Mouse (Mus musculus) adrenal gland, postnatal 10 days (tissue): ENCODE measurements around the gene Ets1. TPM values are rescaled to one million over a fixed set of nuclear protein-coding genes. Genes with fewer than 3 reads are reported as not detected.

Experiments used
- DNase-seq: peaks from one replicate; pipeline ENCODE4 v3.0.0; 2021; ENCODE audit warnings: mixed read lengths
- total RNA-seq, 2 experiments: library from RNA; stranded (reverse); gene quantifications; 2 replicates each; pipeline ENCODE4 v1.2.3; 2021

Gene Ets1
- total RNA-seq, 2 experiments from 2014 or later, result 75.0 to 82.4 TPM

DNA sequence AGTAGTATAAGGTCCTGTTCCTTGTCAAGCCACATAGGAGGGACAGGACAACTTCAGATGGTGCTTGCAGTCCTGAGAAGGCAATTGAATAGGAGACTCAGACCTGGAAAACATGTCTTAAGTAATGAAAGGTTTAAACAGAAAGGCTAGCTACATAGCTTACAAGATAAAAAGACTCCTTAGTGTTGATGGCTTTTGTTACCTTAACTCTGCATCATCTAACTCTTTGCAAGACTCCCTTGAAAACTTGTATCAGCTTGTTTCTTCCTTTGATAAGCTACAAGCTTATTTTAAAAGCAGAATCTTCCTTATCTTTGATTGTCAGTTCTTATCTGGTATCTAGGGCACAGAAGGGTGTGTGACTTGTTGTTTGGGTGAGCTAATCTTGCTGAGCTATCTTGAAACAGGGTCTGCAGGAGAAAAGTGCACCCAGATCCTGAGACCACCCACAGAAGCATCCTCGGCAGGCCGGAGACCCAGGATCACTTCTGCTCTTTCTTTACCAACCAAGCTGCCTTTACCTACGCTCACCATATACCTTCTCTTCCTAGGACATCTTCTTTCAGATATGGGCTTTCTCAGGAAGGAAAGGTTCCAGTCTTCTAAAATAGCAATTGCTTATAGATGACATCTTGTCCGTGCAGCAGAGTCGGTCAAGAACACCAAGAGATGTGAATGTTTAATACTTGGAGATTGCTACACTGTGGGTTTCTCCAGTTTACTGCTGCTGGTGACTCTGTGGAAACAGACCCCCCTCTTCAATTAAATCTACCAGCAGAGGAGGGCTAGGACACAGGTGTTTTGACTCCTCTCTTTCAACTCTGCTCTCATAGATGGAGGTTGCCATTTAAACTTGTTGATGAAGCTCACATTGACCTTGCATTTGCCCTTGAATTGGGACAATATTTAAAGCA lies 19.2 kb upstream of the Ets1 start:
- no peak for DNase-seq

DNA sequence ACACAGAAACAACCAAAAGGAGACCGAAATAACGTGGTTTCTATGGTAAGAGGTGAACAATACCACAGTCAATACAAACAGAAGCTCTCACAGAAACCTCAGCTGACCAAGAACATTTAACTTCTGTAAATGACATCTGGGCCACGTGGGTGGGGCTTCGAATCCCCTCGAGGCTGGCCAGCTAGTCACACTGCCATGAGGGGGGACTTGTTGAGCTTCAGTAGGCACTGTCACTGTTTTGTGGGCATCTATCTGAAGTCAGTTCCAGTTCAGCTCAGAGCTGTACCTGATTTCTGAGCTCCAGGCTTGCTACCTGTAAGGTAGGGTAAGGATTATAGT lies 18.6 kb upstream of the Ets1 start:
- no peak for DNase-seq

DNA sequence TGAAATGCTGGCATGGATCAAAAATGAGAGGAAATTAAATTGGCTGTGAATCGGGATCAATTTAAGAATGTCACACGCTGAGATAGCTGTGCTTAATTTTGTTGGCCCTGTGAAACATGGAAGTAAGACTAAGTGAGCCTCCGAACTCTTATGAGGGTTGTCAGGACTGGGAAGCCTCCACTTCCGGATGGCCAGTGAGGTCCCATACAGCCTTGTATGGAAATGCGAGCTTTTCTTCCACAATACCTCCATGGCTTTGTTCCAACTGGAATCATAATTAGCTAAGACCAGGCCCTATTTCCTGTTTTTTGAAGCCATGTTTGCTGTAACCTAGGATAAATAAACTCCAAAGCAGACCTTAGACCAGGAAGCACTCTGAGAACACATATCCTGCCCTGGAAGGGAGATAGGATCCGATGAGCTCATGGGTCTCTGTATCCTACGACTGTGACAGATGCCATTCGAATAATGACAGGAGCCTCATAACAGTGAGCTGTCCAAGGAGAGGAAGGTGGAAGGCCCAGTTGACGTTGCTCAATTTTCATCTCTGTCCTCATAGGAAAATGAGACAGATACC lies 17.4 kb upstream of the Ets1 start:
- DNase-seq, result no peak

DNA sequence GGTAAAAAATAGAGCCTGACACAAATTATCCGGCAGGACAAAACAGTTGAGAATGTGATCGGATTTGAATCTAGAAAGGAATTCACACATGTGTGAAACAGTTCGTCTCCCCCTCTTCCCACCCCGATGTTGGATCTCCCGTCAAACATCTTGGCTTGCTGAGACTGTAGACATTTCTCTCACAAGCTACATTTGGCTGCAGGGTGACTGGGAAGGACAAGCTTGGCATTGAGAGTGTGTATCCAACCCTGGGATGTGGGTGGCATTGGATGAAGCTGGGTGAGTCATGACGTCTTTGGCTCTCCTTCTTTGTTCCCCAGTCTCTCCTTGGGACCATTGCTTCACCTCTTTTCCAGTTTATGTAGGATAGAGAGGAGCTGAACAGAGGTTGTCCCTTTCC lies 16.4 kb upstream of the Ets1 start:
- no peak for DNase-seq

DNA sequence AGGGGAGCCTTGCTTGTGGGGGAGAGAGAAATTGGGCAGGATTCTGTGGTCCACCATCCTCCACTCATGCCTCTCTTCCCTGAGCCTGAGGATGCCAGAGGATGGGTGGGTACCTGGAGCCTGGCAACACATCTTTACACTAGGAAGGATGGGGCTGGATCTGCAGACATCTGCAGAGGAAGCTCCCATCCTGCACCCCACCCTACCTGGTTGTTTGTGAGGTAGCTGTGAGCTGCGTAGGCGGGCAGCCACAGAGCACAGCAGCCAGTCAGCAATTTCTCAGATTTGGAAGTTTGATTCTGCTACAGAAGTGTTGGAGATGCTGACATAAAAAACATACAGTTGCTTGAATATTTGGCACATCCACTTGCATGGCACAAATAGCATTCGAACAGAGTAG lies 15.6 kb upstream of the Ets1 start:
- DNase-seq, result no peak

DNA sequence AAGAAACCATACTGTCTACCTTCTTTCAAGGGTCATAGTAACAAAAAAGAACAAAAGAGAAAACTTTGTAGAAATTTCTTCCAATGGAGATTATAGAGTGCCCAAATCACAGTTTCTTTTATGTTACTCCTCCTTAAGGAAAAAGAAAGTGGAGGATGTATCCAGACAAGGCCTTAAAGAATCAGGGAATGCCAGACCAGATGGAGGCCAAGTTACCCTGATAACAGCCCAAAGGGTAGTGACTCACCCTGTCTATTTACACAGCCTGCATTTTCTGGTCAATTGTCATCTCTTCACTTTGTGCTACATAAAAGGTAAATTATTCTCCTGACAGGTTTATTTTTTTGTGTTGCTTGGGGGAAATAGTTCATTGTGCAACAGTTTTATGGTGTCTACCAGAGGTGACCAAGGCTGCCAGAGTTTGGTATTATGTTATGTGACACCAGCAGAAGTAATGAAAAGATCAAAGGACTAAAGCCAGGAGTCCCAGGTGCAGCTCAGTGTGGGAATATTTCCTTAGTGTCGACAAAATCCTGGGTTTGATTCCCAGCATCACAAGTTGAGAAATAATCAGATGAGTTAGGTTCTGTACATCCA lies 6.5 kb upstream of the Ets1 start:
- DNase-seq, result no peak

DNA sequence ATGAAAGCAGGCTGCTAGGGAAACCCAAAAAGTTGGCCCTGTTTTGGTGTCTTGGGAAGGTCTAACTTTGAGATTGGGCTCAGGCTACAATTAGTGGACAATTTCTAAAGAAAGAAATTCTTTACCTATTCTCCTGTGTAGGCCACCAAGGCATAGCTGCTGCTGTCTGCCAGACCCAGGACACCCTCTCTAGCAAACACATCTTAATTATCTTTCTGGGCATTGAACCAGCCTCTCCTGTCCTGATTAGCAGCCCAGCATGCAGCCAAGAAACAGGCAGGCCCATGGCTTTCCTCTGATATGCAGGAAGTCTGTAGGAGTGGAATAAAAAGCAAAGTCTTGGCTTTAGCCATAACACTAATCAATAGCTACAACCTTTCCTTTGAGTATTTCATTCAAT lies 4.7 kb upstream of the Ets1 start:
- DNase-seq, result no peak

DNA sequence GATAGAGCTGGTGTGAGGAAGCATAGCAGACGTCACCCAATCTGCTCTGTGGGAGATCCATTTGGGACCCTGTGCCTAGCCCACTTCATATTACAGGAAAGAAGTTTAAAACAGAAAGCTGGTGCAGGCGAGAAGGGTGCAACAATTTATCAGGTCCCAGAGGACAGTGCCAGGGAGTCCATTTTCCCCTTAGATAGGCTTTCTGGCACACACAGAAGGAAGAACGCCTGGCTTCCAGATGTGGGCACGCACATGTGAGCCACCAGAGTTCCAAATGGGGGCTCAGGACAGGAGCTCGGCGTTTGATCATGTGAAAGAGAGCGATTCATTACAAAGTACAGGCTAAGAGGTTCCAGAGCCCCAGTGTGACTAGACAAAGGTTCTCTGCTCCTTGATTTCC lies 3.8 kb upstream of the Ets1 start:
- no peak for DNase-seq

DNA sequence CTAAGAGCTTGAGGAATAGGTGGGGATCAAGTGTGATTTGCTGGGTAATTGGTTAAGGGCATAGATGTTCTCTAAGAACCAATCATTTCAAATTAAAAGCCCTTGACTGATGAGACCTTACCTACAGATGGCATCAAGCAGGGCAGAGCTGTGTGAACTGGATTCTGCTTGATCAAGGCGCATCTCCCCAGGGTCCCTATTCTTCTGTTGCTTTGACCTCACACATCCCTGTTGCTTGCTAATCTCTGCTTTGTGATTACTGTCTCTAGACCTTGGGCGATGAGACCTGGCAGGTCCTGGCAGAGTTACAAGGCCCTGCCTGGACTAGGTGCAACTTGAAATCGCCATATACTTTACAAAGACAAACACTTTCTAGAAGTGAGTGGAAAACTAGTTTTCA lies 9.0 kb downstream of the Ets1 start:
- DNase-seq, result no peak

DNA sequence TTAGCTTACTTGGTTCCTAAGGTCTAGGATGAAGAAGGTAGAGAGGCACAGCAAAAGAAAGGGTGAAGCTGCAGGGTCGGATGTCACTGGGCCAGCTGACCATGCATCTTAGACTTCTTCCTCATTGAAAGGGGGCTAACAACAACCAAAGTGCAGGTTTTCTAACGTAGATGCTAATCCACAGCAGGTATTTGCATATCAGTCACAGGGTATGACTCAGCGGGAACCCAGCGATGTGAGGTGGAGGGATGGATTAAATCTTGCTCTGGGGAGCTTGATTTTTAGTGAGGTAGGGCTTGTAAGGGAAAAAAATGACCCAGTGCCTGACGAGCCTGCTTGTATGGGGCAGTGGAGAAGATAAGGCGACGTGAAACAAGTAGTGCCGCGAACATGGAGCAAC lies 9.5 kb downstream of the Ets1 start:
- no peak for DNase-seq

DNA sequence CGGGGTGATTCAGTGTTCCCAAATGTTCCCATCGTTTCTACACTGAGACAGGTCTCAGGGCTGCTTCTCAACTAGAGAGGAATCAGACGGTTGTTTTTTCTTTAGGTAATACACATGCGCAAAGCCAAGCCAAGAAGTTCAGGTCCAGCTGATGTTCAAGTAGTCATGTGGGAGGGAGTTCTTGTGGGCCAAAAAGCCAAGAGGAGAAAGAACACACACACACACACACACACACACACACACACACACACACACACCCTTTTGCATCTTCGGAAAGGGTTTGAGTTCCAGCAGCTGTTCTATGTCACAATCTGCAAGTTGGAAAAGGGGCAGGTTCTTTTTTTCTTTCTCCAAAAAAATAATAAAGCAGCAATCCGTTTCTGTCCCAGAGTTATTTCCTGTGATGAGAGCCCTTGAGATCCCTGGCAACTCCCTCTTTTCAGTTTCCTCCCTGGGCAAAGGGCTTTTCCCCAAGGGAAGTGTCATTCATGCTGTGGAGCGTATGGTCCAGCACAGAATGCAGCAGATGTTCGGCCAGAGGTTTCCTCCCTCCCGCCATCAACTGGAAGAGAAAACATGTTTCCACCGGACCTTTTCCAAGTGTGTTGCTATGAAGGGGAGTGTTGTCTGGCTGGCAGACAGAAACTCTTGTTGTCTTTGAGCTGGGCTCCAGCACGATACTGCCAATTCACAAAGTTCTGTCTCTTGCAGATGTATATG lies 10.7 kb downstream of the Ets1 start:
- peak; percentile 50 for DNase-seq

DNA sequence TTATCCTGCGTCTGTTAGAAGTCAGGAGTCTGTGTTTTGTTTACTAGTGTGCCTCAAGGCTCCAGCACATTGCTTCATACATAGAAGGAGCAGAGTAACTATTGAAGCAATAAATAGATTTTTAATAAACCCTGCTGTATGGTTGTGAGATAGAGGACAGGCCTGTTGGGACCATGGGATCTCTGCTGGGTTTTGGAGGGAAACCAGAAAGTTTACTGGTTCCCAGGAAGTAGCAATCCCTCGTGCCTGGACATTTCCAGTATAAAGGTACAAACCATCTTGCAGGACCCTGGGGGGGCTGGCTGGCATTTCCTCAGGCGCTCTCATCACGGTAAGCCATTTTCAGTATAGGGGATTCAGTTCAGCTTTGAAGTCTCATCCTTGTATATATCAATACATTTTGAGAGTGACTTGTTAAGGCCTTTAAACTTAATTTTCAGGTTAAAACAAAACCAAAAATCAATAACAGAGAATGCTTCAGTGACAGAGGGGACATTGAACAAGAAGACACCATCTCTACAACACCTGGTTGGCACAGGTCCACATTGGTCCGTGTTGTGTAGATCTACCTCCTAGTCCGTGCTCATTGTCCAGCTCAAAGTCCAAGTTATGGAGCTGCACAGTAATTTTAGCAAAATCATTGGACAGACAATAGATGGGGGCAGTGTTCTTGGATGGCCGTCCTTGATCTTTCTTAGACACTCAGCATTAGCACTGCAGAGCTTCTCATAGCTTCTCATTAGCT lies 11.7 kb downstream of the Ets1 start:
- no peak for DNase-seq

DNA sequence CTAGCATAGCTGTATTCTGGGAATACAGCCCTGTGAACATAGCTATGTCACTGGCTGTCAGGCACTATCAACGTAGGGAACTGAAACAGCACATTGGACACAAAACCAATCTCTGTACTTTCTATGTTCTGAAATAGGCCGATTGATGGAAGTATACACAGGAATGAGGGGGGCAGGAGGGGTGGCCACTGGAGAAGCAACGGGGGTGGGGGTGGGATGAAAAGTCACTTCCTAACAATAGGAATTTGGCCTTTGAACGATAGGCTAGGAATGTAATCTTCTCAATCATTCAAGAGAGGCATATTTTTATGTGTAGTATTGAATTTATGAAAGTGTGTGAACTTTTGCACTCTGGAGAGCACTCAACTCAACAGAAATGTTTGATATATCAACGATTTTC lies 12.3 kb downstream of the Ets1 start:
- DNase-seq, result no peak

DNA sequence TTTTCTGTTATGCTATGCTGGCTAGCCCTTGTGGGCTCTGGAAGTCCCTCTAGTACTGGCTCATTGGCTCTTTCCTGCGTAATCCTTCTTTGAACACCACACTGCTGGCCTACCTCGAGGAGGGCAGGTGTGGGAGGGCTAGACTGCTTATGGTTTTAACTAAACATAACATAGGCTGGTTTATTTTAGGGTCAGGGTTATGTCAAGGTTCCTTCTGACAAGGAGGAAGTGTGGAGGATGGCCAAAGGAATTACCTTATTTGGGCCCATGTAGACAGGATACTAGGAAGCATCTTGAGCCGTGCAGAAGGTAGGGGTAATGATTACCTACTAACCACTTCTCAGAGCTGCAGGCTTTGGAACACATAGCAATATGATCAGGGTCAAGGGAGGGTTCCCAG lies 14.7 kb downstream of the Ets1 start:
- no peak for DNase-seq

DNA sequence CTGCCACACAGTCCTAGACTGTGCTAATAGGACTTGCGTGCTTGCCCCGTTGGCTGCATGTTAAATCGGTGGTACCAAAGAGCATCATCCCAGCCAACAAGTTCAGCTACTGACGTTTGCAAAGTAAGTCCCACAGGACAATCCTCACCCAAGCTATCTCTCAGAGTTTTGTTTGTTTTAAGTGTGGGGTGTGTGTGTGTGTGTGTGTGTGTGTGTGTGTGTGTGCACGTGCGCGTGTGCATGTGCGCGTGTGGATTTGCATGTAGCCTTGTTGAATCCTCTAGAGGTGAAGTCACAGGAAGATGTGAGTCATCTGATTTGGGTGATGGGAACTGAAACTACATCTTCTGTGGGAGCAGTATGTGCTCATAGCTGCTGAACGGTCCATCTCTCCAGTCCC lies 16.1 kb downstream of the Ets1 start:
- DNase-seq, result no peak

DNA sequence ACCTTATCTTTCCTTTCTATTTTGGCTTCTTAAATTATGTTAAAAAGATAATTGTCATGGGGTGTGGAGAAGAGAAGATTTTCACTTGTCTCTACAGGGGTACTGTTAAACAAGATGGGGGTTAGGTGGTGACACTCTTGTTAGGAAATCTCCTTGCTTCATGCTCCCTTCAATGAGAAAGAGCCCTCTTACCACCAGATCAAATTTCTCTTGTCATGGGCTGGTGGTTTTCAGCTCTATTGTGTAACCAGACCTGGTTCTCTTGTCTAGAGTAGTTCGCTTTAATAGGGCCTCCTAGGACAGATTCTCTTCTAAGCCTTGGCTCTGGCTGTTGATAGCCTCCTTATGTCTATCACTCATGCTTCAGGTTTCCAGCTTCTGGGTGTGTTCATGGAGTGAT lies 18.3 kb downstream of the Ets1 start:
- DNase-seq, result no peak

DNA sequence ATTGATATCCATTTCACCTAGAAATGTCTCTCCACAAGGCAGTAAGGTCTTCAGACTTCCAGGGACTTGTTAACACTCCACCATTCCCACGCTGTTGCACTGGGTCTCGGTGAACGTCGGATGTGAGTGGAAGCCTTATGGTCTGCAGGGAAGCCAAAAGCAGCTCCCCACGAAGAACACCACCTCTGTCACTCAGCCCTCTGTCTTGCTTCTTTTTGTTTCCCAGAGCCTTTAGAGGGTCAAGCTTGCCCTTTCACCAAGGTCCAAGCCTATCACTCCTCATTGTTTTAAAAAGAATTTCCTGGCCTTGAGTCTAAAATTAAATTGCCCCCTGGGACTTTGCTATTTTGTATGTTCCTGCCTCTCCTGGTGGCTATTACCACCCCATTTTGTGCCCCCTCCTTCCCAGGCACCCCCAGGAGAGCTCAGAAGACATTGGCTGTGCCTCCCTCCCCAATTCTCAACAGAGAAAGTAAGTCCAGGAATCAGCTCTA lies 20.4 kb downstream of the Ets1 start:
- no peak for DNase-seq

DNA sequence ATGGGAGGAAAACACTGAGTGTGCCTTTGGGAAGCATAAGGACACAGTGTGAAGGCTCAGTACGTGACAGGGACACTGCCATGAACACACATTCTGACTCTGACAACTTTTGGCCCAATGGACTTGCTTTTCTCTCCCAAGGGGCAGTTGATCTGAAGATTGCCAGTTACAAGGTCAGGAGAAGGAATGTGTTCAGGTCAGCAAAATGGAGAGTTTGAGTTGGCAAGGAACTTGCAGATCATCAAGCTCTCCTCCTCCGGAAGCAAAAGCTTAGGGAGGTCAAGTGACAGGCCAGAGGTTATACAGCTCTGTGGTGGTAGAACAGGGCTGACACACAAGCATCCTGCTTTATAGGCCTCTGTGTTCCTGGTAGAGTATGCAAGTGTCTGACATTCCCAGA lies 21.1 kb downstream of the Ets1 start:
- DNase-seq, result no peak

DNA sequence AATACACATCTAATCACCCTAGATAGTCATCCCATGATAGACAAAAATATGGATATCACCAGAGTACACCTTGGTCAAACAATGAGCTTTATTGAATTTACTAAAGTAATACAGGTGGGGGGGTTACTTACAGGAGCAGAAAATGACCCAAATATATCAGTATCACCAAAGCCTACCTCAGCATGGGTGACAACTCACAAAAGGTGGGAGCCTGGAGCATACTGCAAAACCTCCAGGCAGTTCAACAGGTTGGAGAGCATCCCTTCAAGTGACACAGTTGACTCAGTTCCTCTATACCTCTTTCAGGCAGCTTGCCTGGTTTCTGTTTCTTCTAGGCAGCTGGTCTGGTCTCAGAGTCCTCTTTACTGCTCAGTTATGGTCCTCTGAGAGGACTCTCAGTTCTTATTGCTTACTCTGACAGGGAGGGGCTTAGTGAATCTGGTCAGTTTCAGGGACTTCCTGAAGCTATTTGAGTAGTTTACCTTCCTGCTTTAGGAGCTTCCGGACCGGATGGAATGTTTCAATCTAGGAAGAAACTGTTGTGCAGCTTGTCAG lies 24.5 kb downstream of the Ets1 start:
- no peak for DNase-seq

DNA sequence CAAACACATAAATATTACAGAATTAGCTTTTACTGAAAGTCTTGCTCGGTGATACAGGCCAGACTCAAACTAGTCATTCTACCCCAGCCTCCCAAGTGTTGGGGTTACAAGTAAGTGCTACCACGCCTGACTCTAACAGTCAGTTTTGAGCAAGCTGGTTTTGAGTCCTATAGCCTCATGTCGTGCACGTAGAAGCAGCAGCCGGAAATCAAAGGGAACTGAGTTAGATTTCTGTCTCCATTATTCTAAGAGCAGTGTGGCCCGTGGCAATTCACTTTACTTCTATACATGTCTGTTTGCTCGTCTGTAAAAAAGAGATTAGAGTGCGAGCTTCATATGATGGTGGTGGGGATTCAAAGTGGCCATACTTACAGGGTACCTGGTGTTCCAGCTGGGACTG lies 25.1 kb downstream of the Ets1 start:
- no peak for DNase-seq

DNA sequence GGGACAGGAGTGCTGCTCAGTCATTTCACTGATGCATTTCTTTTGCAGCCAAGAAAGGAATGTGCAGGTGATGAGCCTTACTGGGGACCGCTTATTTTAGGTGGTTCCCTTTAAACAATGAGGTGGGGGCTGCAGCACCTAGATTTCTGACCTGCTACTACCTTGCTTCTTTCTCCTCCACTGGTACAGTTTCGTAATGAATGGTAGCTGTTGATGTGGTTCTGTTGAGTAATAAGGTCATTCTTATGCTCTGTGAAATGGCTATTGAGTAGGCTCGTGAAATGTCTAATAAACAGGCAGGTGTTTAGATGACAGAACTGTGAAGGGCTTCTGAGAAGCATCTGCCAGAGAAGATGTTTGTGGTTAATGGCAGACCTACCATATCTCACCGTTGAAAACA lies 25.5 kb downstream of the Ets1 start:
- DNase-seq, result no peak
